Mouse (Mus musculus) intestine, embryonic 14.5 days (tissue): ENCODE measurements at regions not wholly inside any gene's neighbourhood (a gene's known extent, or its start where the extent isn't known, plus 50 kb on each side); places are given as distances from the start of the nearest gene placed in this dataset.
A peak's percentile ranks its signal among the peaks of the same experiment; 100 is the strongest.

Experiments
- ATAC-seq: fragments of 200-750 bp; cut with Nextera tagmentation; replicated peaks from 2 replicates; pipeline ENCODE4 v1.8.0; 2017; ENCODE audit warnings: low read depth, moderate number of reproducible peaks, moderate TSS enrichment, moderate library complexity; ENCODE audit not compliant: low FRiP score, low TSS enrichment
- DNase-seq: peaks from one replicate; pipeline ENCODE4 v3.0.0-alpha.2; 2018; ENCODE audit warnings: low spot score
- H3K27ac ChIP-seq: fragments of 300-500 bp; sonication (generic); 2 replicates; pipeline ENCODE4 v1.5.1; 2014; ENCODE audit warnings: low read depth, mild to moderate bottlenecking, control low read depth
- H3K27me3 ChIP-seq: fragments of 300-500 bp; sonication (generic); replicated peaks from 2 replicates; pipeline ENCODE4 v1.6.1; 2014; ENCODE audit warnings: low read length, control low read depth; ENCODE audit not compliant: control insufficient read depth, insufficient read depth
- H3K36me3 ChIP-seq: fragments of 300-500 bp; sonication (generic); 2 replicates; pipeline ENCODE4 v1.6.1; 2014; ENCODE audit warnings: low read length, control low read depth; ENCODE audit not compliant: control insufficient read depth, insufficient read depth
- H3K4me1 ChIP-seq: fragments of 300-500 bp; sonication (generic); replicated peaks from 2 replicates; pipeline ENCODE4 v1.6.1; 2014; ENCODE audit warnings: low read length, control low read depth, mixed read lengths; ENCODE audit not compliant: control insufficient read depth, insufficient read depth
- H3K4me2 ChIP-seq: fragments of 300-500 bp; sonication (generic); 2 replicates; pipeline ENCODE4 v1.6.1; 2014; ENCODE audit warnings: low read length
- H3K4me3 ChIP-seq: fragments of 300-500 bp; sonication (generic); 2 replicates; pipeline ENCODE4 v1.5.1; 2014; ENCODE audit warnings: low read depth, low read length, control low read depth, mixed read lengths
- H3K9ac ChIP-seq: fragments of 300-500 bp; sonication (generic); 2 replicates; pipeline ENCODE4 v1.6.1; 2014; ENCODE audit warnings: mild to moderate bottlenecking, low read length
- H3K9me3 ChIP-seq: fragments of 300-500 bp; sonication (generic); 2 replicates; pipeline ENCODE4 v1.6.1; 2016; ENCODE audit warnings: low read length, control low read depth; ENCODE audit not compliant: control insufficient read depth
- WGBS: fragments of 180-500 bp; shearing (Covaris S2); extraction: QIAGEN DNeasy Blood & Tissue Kit; methylation state at CpG from one replicate; pipeline ENCODE4 v1.1.7; 2014; 5-methylcytosine and 5-hydroxymethylcytosine counted together

- 79% methylated on average over 2 of the region's 2 CpGs for WGBS
- no peak overlapping the region for H3K9ac ChIP-seq
- no peak overlapping the region for H3K4me3 ChIP-seq
- H3K27ac ChIP-seq: no peak overlapping the region
- ATAC-seq (no peak), DNase-seq (no peak)
- H3K4me1 ChIP-seq: no peaks in the 10 kb centered on the region
- no peaks in the 10 kb centered on the region for H3K9me3 ChIP-seq
- no peak overlapping the region for H3K4me2 ChIP-seq
- H3K27me3 ChIP-seq: no peaks in the 10 kb centered on the region
- no peaks in the 10 kb centered on the region for H3K36me3 ChIP-seq
Observed at GRCm38 (mm10) chr4:51519281-51519680, 302.8 kb downstream of the Cylc2 start.

- DNase-seq: no peak
- no peak for ATAC-seq
- H3K9me3 ChIP-seq: no peaks in the 10 kb centered on the region
Observed at GRCm38 (mm10) chr4:51519750-51520149, 303.3 kb downstream of the Cylc2 start.

GRCm38 (mm10) chr4:51545419-51545818 lies 328.9 kb downstream of the Cylc2 start:
- no peak overlapping the region for H3K4me2 ChIP-seq
- DNase-seq (no peak), ATAC-seq (no peak)
- 89% methylated on average over 6 of the region's 6 CpGs for WGBS
- H3K9me3 ChIP-seq: no peaks in the 10 kb centered on the region
- H3K9ac ChIP-seq: no peak overlapping the region
- H3K4me3 ChIP-seq: no peak overlapping the region
- no peaks in the 10 kb centered on the region for H3K36me3 ChIP-seq
- H3K27ac ChIP-seq: no peak overlapping the region
- H3K4me1 ChIP-seq: no peaks in the 10 kb centered on the region
- no peaks in the 10 kb centered on the region for H3K27me3 ChIP-seq

More at GRCm38 (mm10) chr4:51519750-51520149, 303.3 kb downstream of the Cylc2 start:
- no peak overlapping the region for H3K9ac ChIP-seq
- no peaks in the 10 kb centered on the region for H3K27me3 ChIP-seq
- no peak overlapping the region for H3K4me2 ChIP-seq
- H3K4me1 ChIP-seq: no peaks in the 10 kb centered on the region
- H3K4me3 ChIP-seq: no peak overlapping the region
- H3K36me3 ChIP-seq: no peaks in the 10 kb centered on the region
- H3K27ac ChIP-seq: no peak overlapping the region

GRCm38 (mm10) chr4:51559693-51560092 lies 343.2 kb downstream of the Cylc2 start:
- DNase-seq: no peak
- Histone ChIP-seq H3K27ac (no peak overlapping the region), H3K27me3 (no peaks in the 10 kb centered on the region), H3K9ac (no peak overlapping the region), H3K4me2 (no peak overlapping the region), H3K4me1 (no peaks in the 10 kb centered on the region), H3K36me3 (no peaks in the 10 kb centered on the region), H3K9me3 (no peaks in the 10 kb centered on the region), H3K4me3 (no peak overlapping the region)
- no peak for ATAC-seq
- WGBS: 40% methylated on average over 1 of the region's 1 CpGs

- H3K4me2 ChIP-seq: no peak overlapping the region
- no peaks in the 10 kb centered on the region for H3K27me3 ChIP-seq
- H3K4me3 ChIP-seq: no peak overlapping the region
- peak overlapping the region; percentile 38; the same call in 1 of the 2 replicates for H3K27ac ChIP-seq
- DNase-seq (no peak), ATAC-seq (no peak)
- no peaks in the 10 kb centered on the region for H3K9me3 ChIP-seq
- H3K9ac ChIP-seq: no peak overlapping the region
- H3K4me1 ChIP-seq: no peaks in the 10 kb centered on the region
- no peaks in the 10 kb centered on the region for H3K36me3 ChIP-seq
Observed at GRCm38 (mm10) chr4:51560100-51560499, 343.6 kb downstream of the Cylc2 start.

- 83% methylated on average over 5 of the region's 5 CpGs for WGBS
- Histone ChIP-seq H3K9ac (no peak overlapping the region), H3K4me2 (no peak overlapping the region), H3K27me3 (no peaks in the 10 kb centered on the region), H3K4me3 (no peak overlapping the region), H3K9me3 (no peaks in the 10 kb centered on the region), H3K36me3 (no peaks in the 10 kb centered on the region), H3K4me1 (no peaks in the 10 kb centered on the region), H3K27ac (no peak overlapping the region)
- ATAC-seq (no peak), DNase-seq (no peak)
Observed at GRCm38 (mm10) chr4:51562379-51562778, 345.9 kb downstream of the Cylc2 start.

- no peak for ATAC-seq
- no peak overlapping the region for H3K4me2 ChIP-seq
- no peaks in the 10 kb centered on the region for H3K27me3 ChIP-seq
- H3K9me3 ChIP-seq: no peaks in the 10 kb centered on the region
- H3K4me3 ChIP-seq: no peak overlapping the region
- H3K9ac ChIP-seq: no peak overlapping the region
- H3K36me3 ChIP-seq: no peaks in the 10 kb centered on the region
- H3K27ac ChIP-seq: no peak overlapping the region
- DNase-seq: no peak
- WGBS: 43% methylated on average over 2 of the region's 2 CpGs
- H3K4me1 ChIP-seq: no peaks in the 10 kb centered on the region
Observed at GRCm38 (mm10) chr4:51576456-51576855, 360.0 kb downstream of the Cylc2 start.

GRCm38 (mm10) chr4:51594044-51594443 lies 377.6 kb downstream of the Cylc2 start:
- Histone ChIP-seq H3K4me2 (no peak overlapping the region), H3K27ac (no peak overlapping the region), H3K27me3 (no peaks in the 10 kb centered on the region), H3K9me3 (no peaks in the 10 kb centered on the region), H3K36me3 (no peaks in the 10 kb centered on the region), H3K4me1 (no peaks in the 10 kb centered on the region), H3K9ac (no peak overlapping the region), H3K4me3 (no peak overlapping the region)
- ATAC-seq (no peak), DNase-seq (no peak)
- WGBS: 66% methylated on average over 4 of the region's 4 CpGs

- WGBS: 63% methylated on average over 3 of the region's 3 CpGs
- Histone ChIP-seq H3K4me3 (no peak overlapping the region), H3K4me1 (no peaks in the 10 kb centered on the region), H3K4me2 (no peak overlapping the region), H3K36me3 (no peaks in the 10 kb centered on the region), H3K27me3 (no peaks in the 10 kb centered on the region), H3K9ac (no peak overlapping the region), H3K9me3 (no peaks in the 10 kb centered on the region), H3K27ac (no peak overlapping the region)
- ATAC-seq (no peak), DNase-seq (no peak)
Observed at GRCm38 (mm10) chr4:51597850-51598249, 381.4 kb downstream of the Cylc2 start.
